Mouse (Mus musculus): ENCODE measurements around the gene Bcat1. TPM values are rescaled to one million over a fixed set of nuclear protein-coding genes. Genes with fewer than 3 reads are reported as not detected.

Gene Bcat1
- total RNA-seq, 2 experiments from 2014 or later = not detected

DNA sequence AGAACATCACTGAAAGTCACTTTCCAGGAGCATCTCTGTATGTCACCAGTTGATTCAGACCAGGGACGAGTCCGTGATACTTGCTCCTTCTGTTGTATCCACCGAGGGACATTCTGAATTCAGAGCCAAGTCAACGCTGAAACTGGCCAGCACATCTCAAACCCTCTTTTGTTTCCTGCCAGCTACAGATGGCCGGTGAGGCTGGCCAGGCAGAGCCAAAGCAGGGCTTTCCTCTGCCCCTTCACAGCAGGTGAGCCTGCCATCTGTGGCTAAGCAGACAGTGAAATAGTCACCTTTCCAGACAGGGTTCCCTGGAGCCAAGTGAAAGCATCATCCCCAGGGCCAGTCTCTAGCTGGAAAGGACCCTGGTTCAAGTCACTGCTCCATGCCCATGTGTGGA lies 57.7 kb downstream of the Bcat1 start:
- ATAC-seq (replicated peaks; ENCODE audit: low FRiP score, poor library complexity, severe bottlenecking) = no peak

DNA sequence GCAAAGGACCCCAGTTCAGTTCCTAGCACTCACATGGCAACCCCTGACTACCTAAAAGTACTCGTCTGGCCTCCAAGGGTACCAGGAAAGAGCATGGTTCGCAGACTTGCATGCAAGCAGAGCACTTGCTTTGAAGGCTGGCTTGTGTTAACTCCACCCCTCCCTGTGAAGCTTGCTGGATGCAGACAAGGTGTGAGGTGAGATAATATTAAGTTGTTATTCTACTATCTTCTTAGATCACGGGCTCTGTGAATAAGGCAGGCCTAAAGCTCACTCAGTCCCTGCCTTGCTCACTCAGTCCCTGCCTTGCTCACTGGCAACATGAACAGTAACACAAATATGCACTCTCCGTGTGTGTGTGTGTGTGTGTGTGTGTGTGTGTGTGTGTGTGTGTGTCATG lies 58.5 kb downstream of the Bcat1 start:
- ATAC-seq (replicated peaks; ENCODE audit: low FRiP score, poor library complexity, severe bottlenecking) = no peak

DNA sequence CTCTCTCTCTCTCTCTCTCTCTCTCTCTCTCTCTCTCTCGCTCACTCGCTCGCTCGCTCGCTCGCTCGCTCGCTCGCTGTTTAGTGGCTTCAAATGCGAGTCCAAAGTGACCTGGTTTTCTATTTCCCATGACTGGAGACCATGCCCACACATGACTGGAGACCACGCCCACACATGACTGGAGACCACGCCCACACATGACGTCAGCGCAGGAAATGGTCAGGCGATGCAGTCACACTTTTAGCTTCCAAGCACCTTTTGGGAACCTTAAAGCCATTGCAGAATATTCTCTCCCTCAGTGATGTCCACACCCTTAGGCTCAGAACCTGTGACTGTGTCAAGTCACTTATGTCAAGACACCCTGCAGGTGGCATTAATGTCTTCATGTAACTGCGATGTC lies 59.3 kb downstream of the Bcat1 start:
- ATAC-seq (replicated peaks; ENCODE audit: low FRiP score, poor library complexity, severe bottlenecking) = no peak

DNA sequence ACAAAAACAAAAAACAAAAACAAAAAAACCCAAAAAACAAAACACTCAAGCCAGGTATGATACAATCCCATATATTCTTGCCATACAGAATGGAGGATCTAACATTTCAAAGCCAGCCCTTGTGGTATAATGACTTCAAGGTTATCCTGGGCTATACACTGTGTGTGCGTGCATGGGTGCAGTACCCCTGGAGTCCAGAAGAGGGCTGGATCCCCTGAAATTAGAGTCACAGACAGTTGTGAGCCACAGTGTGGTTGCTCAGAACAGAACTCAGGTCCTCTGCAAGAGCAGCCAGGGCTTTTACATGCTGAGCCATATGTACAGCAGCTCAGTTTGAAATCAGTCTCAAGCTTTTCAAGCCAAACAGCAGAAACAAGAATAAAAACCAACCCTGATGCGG lies 61.0 kb downstream of the Bcat1 start:
- ATAC-seq (replicated peaks; ENCODE audit: low FRiP score, poor library complexity, severe bottlenecking) = no peak

DNA sequence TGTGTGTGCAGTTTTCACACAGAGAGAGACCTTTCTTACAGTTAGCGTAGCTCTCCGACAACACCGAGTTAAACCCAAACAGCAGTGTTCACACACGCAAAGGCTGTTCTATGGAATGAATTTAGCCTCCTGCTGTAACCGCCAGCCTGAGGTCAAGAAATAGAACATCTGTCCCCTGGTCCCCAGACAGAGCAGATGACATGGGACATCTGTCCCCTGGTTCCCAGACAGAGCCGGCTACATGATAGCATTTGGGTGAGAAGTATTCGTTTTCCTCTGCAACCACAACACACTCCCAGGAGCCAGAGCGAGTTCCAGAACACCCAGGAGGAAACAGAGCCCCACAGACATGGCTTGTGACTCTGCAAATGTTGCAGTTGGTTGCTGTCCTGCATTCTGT lies 63.3 kb downstream of the Bcat1 start:
- no peak for ATAC-seq (replicated peaks; ENCODE audit: low FRiP score, poor library complexity, severe bottlenecking)

DNA sequence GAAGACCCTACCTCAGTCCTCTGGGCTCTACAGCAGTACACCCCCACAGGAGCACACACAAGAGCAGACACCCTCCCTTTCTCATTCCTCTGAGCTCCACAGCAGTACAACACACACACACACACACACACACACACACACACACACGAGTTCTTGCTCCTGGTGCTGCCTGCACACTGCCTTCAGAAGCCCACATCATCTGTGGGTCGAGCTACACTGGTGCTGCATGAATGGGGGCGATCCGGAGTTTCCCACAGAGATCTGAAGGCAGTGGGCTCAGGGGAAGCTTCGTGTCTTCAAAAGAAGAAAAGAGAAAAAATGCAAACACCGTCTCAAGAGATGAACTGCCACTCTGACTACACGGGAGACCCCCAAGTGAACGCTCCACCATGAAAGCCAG lies 64.8 kb downstream of the Bcat1 start:
- ATAC-seq (replicated peaks; ENCODE audit: low FRiP score, poor library complexity, severe bottlenecking) = no peak

DNA sequence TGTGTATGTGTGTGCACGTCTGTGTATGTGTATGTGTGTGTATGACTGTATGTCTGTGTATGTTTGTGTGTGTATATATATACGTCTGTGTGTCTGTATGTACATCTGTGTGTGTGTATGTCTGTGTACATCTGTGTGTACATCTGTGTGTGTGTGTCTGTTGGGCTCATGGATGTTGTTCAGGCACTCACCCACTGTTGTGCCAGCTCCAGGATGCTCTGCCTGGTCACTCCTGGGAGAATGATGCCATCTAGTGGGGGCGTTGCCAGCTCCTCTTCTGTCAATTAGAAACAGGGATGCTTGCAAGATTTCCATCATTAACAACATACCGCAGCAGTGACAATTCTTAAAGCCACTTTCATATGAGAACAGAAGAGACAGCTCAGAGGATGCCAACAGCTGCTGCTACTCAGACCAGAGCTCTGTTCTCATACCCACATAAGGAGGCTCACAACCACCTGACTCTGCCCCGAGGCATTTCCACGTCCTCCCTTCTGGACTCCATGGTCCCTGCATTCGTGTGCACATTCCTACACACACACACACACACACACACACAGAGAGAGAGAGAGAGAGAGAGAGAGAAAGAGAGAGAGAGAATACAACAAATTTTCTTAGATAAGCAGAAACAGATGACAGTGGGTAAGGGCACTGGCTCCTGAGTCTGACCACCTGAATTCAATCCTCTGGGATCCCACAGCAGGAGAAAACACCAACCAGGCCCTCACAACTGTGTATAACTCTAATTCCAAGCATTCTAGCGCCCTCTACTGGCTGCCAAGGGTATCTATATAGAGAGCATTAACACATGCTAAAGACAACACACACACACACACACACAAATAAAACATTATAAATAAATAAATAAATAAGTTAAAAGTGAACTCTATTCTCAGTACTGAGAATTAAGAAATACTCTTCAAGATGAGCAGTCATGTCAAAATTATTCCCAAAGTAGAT lies 65.8 kb downstream of the Bcat1 start:
- ATAC-seq (replicated peaks; ENCODE audit: low FRiP score, poor library complexity, severe bottlenecking) = no peak

DNA sequence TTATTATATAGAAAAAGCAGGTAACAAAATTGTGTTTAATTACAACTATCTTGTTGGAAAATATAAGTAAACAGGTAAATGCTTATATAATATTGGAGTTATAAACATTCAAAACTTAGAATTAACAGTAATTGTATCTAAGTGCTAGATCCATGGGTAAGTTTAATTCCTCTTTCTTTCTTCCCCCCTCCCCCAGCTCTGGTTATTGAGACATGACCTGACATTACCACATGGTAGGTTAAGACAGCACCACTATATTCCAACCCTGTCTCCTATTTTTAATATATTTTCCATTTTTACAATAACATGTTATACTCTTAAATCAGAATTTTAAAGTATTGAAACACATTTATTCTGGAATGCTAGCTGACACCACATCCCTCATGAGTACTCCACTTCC lies 72.5 kb downstream of the Bcat1 start:
- no peak for ATAC-seq (replicated peaks; ENCODE audit: low FRiP score, poor library complexity, severe bottlenecking)

DNA sequence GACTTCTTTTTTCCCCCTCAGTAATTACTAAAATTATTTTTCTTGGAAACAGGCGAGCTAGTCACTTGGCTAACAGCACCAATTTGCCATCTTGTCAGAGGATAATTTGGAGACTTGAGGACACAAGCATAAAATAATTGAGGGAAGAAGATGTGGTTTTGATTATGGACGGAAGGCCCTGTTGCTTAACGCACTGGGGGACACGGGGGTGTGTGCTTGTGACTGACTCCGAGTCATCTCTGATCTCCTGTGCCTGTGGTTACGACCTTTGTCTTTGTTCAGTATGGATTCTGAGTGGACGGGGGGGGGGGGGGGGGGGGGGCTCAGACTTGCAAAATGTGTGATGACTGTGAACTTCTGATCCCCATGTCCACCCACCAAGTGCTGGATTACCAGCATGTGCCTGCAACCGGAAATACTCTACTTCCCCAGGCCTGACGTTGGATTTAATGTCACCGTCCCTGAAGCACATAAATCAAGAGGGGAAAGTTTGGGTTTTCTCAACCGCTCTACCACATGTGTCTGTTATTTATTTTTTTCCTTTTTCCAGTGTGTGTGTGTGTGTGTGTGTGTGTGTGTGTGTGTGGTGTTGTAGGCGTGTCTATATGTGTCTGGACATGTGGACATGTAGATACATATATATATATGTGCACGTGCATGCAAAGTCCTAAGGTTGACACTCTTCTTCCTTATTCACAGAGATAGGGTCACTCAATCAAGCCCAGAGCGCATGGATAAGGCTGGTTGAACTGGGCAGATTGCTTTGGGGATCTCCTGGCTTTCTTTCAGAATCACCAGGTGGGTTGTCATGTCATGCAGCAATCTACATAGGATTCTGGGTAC lies 73.7 kb downstream of the Bcat1 start:
- no peak for ATAC-seq (replicated peaks; ENCODE audit: low FRiP score, poor library complexity, severe bottlenecking)

DNA sequence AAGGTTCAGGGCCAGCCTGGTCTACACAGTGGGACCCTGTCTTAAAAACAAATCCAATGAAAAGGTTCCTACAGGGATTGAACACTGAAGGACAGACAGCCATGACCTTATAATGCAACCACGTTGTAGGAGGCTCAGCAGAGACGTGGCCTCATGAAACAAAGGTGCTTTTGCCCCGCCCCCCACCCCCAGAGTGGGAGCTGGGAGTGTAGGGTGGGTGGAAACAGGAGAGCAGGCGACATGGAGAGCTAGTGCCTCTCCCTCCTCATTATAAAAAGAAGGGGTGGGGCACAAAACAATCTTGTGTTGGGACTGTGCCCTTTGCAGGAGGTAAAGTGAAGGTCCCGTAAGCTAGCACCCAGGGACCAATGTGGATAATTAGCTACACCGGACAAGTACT lies 74.5 kb downstream of the Bcat1 start:
- no peak for ATAC-seq (replicated peaks; ENCODE audit: low FRiP score, poor library complexity, severe bottlenecking)

DNA sequence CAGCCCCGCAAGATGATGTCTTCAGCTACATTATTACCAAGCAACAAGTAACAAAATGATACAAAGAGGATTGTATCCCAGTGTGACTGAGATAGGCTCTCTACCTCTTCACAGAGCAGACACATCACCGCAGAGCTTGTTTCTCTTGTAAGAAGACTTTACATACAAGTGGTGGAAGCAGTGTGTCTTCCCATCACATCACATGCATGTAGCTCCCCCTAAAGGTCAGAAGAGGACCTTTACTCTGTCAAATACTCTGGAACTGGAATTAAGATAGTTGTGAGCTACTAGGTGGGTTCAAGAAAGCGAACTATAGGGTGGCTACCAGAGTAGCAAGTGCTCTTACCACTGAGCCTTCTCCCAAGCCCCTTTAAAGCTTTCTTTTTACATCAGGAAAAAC lies 78.8 kb downstream of the Bcat1 start:
- no peak for ATAC-seq (replicated peaks; ENCODE audit: low FRiP score, poor library complexity, severe bottlenecking)

DNA sequence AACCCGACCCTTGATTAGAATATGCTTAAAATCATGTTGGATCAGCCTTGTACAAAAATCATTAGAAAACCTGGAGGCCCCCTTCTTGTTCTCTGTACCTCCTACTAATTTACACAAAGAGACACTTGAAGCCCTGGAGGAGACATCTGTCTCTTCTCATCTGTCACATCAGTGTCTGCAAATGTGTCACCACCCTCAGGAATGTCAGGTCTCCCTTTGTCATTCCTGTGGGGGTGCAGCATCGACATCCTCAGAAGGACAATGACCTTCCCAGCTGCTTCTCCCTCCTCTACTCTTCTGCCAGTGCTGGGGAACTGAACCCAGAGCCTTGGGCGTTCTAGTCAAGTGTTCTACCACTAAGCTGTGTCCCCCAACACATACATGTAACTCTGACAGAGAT lies 83.9 kb downstream of the Bcat1 start:
- no peak for ATAC-seq (replicated peaks; ENCODE audit: low FRiP score, poor library complexity, severe bottlenecking)

DNA sequence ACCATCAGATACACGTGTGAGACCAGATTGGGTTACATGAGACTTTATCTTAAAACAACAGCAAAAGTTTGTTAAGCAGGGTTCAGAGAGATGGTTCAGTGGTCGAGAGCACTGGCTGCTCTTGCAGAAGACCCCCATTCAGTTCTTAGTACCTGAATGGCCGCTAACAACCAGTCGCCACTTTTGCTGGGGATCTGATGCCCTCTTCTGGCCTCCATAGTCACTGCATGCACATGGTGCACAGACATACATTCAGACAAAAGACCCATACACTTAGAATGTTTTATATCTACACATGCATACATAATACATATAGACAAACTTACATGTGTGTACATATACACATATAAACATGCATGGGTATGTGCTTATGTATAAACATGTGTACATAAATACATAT lies 86.8 kb downstream of the Bcat1 start:
- ATAC-seq (replicated peaks; ENCODE audit: low FRiP score, poor library complexity, severe bottlenecking) = no peak

DNA sequence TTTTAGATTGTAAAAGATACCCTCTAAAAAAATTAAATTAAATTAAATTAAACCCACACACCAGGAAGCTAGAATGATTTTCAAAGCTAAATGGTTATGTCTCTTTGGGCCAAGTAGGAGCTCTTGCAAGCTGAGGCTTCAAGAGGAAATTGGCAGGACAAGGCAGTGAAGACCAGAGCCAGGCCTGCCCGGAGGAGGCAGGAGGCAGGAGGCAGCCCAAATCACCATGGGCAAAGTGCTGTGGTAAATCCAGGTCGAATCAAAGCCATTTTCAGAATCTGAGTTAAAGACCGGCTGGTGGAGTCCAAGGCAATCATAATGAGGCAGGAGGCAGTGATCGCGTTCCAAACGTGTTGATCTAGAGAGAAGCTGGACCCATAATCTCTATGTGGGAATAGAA lies 88.3 kb downstream of the Bcat1 start:
- ATAC-seq (replicated peaks; ENCODE audit: low FRiP score, poor library complexity, severe bottlenecking) = no peak

DNA sequence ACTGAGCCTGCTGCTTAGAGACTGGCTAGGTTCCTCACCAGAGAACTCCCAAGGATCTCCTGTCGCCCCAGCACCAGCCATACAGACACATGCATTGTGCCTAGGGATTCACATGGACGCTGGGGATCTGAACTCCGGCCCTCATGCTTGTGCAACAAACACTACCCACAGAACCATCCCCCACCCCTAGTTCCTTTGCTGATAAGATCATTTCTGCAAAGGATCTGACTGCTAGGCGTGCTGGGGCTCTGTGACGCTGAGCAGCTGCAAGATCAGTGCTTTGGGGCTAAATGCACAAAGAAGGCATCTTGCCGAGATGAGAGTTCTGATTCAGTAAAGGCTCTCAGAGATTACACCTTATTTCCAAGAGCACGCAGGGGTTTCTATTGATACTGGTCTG lies 88.8 kb downstream of the Bcat1 start:
- no peak for ATAC-seq (replicated peaks; ENCODE audit: low FRiP score, poor library complexity, severe bottlenecking)

DNA sequence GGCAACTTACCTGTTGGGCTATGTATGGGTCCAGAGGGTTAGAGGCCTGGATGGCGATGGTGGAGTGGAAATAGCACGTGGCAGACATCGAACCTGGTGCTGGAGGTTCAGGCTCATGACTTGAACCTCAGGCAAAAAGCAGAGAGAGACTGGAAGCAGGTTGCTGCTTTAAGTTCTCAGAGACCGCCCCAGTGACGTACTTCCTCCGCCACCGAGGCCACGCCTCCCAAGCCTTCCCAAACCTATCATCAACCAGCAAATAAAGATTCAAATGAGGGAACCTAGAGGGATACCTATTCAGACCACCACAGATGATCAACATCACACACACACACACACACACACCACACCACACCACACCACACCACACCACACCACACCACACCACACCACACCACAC lies 91.8 kb downstream of the Bcat1 start:
- ATAC-seq (replicated peaks; ENCODE audit: low FRiP score, poor library complexity, severe bottlenecking) = no peak

DNA sequence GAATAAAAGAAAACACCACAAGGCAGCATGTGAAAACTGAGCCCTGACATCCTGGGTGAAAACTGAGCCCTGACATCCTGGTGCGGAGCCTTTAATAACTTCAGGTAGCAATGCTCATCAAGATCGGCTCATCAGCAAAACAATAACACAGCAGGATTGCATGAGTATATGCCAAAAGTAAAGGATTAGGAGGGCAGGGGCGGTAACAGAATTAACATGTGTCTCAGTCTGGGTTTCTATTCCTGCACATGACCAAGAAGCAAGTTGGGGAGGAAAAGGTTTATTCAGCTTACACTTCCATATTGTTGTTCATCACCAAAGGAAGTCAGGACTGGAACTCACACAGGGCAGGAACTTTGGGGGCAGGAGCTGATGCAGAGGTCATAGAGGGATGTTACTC lies 93.9 kb downstream of the Bcat1 start:
- ATAC-seq (replicated peaks; ENCODE audit: low FRiP score, poor library complexity, severe bottlenecking) = no peak

DNA sequence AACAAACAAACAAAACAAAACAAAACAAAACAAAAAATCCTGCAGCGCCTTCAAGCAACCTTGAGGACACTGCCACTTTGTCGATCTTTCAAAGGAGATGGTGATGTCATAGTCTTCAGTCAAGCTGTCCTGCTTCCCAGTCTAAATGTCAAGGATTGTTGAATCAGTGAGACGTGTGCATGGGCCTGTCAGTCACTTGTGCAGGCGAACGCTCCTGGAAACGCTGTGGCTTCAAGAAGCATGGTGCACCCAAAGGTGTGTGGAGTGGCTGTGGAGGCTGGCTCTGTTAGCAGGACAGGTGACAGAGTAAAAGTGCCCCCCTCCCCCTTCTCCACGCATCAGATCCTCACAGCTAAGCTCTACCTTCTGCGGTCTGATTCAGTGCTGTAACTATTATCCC lies 103.6 kb downstream of the Bcat1 start:
- ATAC-seq (replicated peaks; ENCODE audit: low FRiP score, poor library complexity, severe bottlenecking) = no peak

DNA sequence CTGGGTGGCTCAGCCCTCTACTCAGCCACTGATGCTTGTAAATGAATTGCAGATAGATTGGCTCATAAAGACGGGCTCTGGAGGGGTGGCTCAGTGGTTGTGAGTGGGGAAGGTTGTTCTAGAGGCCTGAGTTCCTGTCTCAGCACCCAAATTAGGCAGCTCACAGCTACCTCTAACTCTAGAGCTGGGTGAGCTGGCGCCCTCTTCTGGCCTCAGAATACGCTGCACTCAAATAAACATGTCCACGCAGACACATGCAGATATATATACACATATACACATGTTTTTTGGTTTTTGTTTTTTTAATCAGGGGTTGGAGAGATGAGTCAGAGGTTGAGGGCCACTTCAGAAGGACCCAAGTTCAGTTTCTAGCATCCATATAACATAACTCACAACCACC lies 105.1 kb downstream of the Bcat1 start:
- no peak for ATAC-seq (replicated peaks; ENCODE audit: low FRiP score, poor library complexity, severe bottlenecking)

DNA sequence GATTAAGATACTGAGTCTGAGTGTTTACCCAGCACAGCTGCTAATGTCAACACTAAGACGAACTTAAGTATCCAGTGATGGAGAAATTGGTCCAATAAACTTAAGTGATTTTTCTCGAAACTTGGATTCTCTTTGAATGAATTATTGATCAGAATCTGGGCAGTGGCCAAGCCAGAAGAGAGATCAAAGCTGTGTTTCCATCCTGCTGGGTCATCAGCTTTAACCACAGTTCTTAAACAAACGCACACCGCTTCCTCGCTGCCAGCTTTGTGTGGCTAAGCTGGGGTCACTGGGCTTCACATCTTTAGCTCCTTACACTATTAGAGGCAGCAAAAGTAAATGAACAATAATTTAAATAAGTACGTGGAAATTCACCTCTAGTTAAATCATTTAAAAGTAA lies 108.4 kb downstream of the Bcat1 start:
- no peak for ATAC-seq (replicated peaks; ENCODE audit: low FRiP score, poor library complexity, severe bottlenecking)

DNA sequence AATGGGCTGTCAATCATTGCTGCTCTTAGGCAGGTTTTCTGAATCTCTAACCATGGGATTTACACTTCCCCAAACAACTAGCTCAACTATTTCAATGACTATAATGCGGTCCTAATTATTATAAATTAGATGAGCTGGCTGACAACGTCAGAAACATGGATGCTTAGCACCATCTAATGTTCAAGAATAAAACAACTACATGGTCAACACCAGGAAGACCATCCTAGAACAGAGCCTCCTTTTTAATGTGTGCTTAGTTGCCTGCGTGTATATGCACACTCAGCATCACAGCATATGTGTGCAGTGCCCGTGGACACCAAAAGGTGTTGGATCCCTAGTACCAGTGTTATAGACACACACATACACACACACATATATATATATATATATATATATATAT lies 111.8 kb downstream of the Bcat1 start:
- ATAC-seq (replicated peaks; ENCODE audit: low FRiP score, poor library complexity, severe bottlenecking) = no peak

Measured in erythroblast, adult 5-6 weeks (primary cell).